11 mouse cellular contexts compared by ENCODE assay signal in the genomic region with DNA sequence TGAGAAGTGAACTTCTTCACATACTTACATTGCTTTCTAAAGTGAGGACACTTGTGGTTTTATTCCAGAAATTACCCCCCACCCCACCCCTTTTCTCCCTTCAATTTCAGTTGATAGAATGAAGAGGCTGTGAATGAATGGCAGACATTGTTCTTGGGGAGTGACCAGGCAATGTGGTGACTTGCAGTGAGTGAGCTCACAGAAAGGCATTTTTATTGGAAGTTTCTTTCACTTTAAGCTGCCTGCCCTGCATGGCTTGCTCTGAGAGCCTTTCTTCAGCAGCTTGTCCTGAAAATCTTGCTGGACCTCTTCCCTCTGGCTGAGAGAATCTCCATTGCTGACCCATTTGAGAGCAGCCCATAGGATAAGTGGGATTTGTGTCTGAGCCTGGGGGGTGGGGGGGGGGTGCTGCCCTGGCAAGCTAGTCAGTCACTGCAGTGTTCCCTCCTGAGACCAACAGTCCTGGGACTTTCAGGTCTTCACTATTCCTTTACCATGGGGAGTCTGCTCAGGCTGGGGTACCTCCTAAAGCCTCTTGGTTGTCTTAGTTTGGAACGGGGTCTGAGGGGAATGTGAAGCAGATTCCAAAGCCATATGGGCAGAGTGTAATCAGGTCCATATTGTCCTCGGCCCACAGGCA.
DNase-seq lines count a peak whose midpoint lies in the region; ATAC-seq and TF ChIP-seq lines count a peak whose summit lies in the region.
"Had no signal": no experiment of that assay in that cellular context is flagged by ENCODE, and none has a peak within 500 bp of the region (broad histone marks: within the 10 kb centered on the region; RNA-seq: fewer than 3 reads in every experiment).

No protein-coding gene starts in this region.

- H3K36me3 ChIP-seq in midbrain, embryonic 13.5 days, result no peaks in the 10 kb centered on the region
- H3K36me3 ChIP-seq in midbrain, embryonic 15.5 days (replicated peaks), result no peaks in the 10 kb centered on the region
- H3K36me3 ChIP-seq in hindbrain, embryonic 15.5 days, result no peaks in the 10 kb centered on the region
- no peaks in the 10 kb centered on the region for H3K36me3 ChIP-seq in stomach, postnatal 0 days (ENCODE audit: control insufficient read depth, insufficient read depth, low read length)
- H3K36me3 ChIP-seq: liver, embryonic 15.5 days had no signal

- DNase-seq in gastrocnemius, adult 2 months, result no peak
- DNase-seq in gastrocnemius, adult 18-20 months (ENCODE audit: low spot score), result no peak
- no peak for DNase-seq in stomach, postnatal 0 days (ENCODE audit: low spot score)
- DNase-seq in liver, result no peak
- no peak for DNase-seq in ovary, postnatal 14 days (ENCODE audit: low spot score)
- DNase-seq: cerebellum, adult 9-11 months had no signal

- ATAC-seq in midbrain, embryonic 13.5 days, result no peak
- no peak for ATAC-seq in midbrain, embryonic 15.5 days (replicated peaks)
- ATAC-seq in hindbrain, embryonic 15.5 days (ENCODE audit: low FRiP score, low read depth), result no peak
- no peak for ATAC-seq in stomach, postnatal 0 days (ENCODE audit: low FRiP score, low TSS enrichment)
- ATAC-seq: CD4-positive, CD25-positive, alpha-beta regulatory T cell, adult 4 months had no signal

- TF ChIP-seq EP300 in stomach, postnatal 0 days (optimal IDR thresholded peaks at IDR 0.05), result no peak

- H3K27me3 ChIP-seq in midbrain, embryonic 13.5 days, result no peaks in the 10 kb centered on the region
- H3K27me3 ChIP-seq in midbrain, embryonic 15.5 days (replicated peaks), result no peaks in the 10 kb centered on the region
- H3K27me3 ChIP-seq in hindbrain, embryonic 15.5 days, result no peaks in the 10 kb centered on the region
- H3K27me3 ChIP-seq in stomach, postnatal 0 days (ENCODE audit: control insufficient read depth, insufficient read depth, low read length), result no peaks in the 10 kb centered on the region
- H3K27me3 ChIP-seq: liver, embryonic 15.5 days had no signal

- TF ChIP-seq CTCF in gastrocnemius, adult 2 months (IDR thresholded peaks at IDR 0.05), result no peak
- no peak for TF ChIP-seq CTCF in stomach, postnatal 0 days (IDR thresholded peaks at IDR 0.05; ENCODE audit: low read depth)

- H3K4me3 ChIP-seq in gastrocnemius, adult 2 months, result no peak overlapping the region
- no peak overlapping the region for H3K4me3 ChIP-seq in midbrain, embryonic 13.5 days (replicated peaks)
- H3K4me3 ChIP-seq in midbrain, embryonic 15.5 days, result no peak overlapping the region
- no peak overlapping the region for H3K4me3 ChIP-seq in hindbrain, embryonic 15.5 days
- H3K4me3 ChIP-seq in stomach, postnatal 0 days (ENCODE audit: low read depth, low read length), result no peak overlapping the region
- H3K4me3 ChIP-seq: liver, embryonic 15.5 days had no signal

- no peak overlapping the region for H3K4me2 ChIP-seq in midbrain, embryonic 13.5 days (replicated peaks)
- no peak overlapping the region for H3K4me2 ChIP-seq in midbrain, embryonic 15.5 days
- no peak overlapping the region for H3K4me2 ChIP-seq in hindbrain, embryonic 15.5 days
- no peak overlapping the region for H3K4me2 ChIP-seq in stomach, postnatal 0 days (replicated peaks; ENCODE audit: low read depth)
- H3K4me2 ChIP-seq: liver, embryonic 15.5 days had no signal

- H3K9ac ChIP-seq in midbrain, embryonic 13.5 days (replicated peaks), result no peak overlapping the region
- H3K9ac ChIP-seq in midbrain, embryonic 15.5 days, result no peak overlapping the region
- H3K9ac ChIP-seq in hindbrain, embryonic 15.5 days, result no peak overlapping the region
- H3K9ac ChIP-seq in stomach, postnatal 0 days (ENCODE audit: low read length), result no peak overlapping the region
- H3K9ac ChIP-seq: liver, embryonic 15.5 days had no signal

- H3K4me1 ChIP-seq in midbrain, embryonic 13.5 days (replicated peaks), result peaks cover 29% of the 10 kb centered on the region
- peaks cover 14% of the 10 kb centered on the region; the same call in 1 of the 2 replicates for H3K4me1 ChIP-seq in midbrain, embryonic 15.5 days
- H3K4me1 ChIP-seq in hindbrain, embryonic 15.5 days (replicated peaks), result peaks cover 36% of the 10 kb centered on the region
- peaks cover 15% of the 10 kb centered on the region for H3K4me1 ChIP-seq in stomach, postnatal 0 days (replicated peaks; ENCODE audit: control insufficient read depth, insufficient read depth)
- H3K4me1 ChIP-seq: liver, embryonic 15.5 days had no signal

- peak overlapping the region; percentile 29 for H3K27ac ChIP-seq in gastrocnemius, adult 2 months
- H3K27ac ChIP-seq in midbrain, embryonic 13.5 days, result peak overlapping the region; percentile 9; the same call in 1 of the 2 replicates
- no peak overlapping the region for H3K27ac ChIP-seq in midbrain, embryonic 15.5 days
- peak overlapping the region; percentile 46 for H3K27ac ChIP-seq in hindbrain, embryonic 15.5 days (replicated peaks)
- H3K27ac ChIP-seq in stomach, postnatal 0 days (replicated peaks), result peak overlapping the region; percentile 69
- H3K27ac ChIP-seq: liver, embryonic 15.5 days had no signal

- WGBS in midbrain, embryonic 13.5 days, result 58% methylated on average over 2 of the region's 2 CpGs
- WGBS in midbrain, embryonic 15.5 days, result 74% methylated on average over 2 of the region's 2 CpGs
- WGBS in hindbrain, embryonic 15.5 days, result 55% methylated on average over 2 of the region's 2 CpGs
- 70% methylated on average over 2 of the region's 2 CpGs for WGBS in stomach, postnatal 0 days

- intact Hi-C loops in gastrocnemius, adult 2 months (cut with DNase I), result no loop called here

- no peaks in the 10 kb centered on the region for H3K9me3 ChIP-seq in midbrain, embryonic 13.5 days
- H3K9me3 ChIP-seq in midbrain, embryonic 15.5 days, result no peaks in the 10 kb centered on the region
- no peaks in the 10 kb centered on the region for H3K9me3 ChIP-seq in hindbrain, embryonic 15.5 days
- H3K9me3 ChIP-seq in stomach, postnatal 0 days (ENCODE audit: control insufficient read depth, low read length), result no peaks in the 10 kb centered on the region
- H3K9me3 ChIP-seq: liver, embryonic 15.5 days had no signal
